In the genomic region with DNA sequence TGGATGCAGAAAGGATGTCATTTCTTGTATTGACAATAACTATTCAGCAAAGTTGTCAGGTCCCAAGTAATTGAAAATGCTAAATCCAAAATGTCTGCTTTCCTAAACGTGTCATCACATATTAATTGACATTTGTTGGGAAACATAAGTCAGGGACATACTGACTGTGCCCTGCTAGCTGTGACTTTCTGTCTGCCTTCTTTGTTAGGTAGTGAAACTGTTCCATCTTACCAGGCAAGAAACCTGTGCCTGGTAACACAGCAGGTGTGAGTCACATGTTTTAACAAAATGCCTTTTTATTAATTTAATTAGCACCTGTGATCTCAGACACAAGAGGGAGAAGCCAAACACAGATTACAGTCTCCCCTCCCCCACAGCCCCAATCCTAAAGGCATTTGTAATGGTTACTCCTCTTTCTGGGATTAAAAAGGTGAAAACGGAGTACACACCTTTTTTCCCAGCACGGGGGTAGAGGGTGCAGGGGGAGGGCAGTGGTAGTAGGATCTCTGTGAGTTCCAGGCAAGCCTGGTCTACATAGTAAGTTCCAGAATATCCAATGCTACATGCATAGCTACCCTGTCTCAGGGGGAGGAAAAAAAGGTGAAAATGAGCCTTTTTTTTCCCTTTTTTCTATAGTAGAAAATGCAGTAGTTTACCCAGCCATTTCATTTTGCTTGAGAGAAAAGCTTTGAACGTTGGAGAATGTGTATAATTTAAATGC, we compare ENCODE assay signal across 22 mouse cellular contexts.
"Had no signal": no experiment of that assay in that cellular context is flagged by ENCODE, and none has a peak within 500 bp of the region (broad histone marks: within the 10 kb centered on the region; RNA-seq: fewer than 3 reads in every experiment).

No protein-coding gene starts in this region.

- H3K9ac ChIP-seq: limb, embryonic 12.5 days; limb, embryonic 15.5 days; liver, embryonic 14.5 days; liver, postnatal 0 days; lung, embryonic 14.5 days; midbrain, embryonic 13.5 days; neural tube, embryonic 13.5 days had no signal

- H3K4me1 ChIP-seq: limb, embryonic 12.5 days; limb, embryonic 15.5 days; midbrain, embryonic 13.5 days; neural tube, embryonic 13.5 days had no signal

- H3K4me2 ChIP-seq: limb, embryonic 12.5 days; limb, embryonic 15.5 days; liver, embryonic 11.5 days; lung, embryonic 14.5 days; midbrain, embryonic 13.5 days; neural tube, embryonic 13.5 days had no signal

- H3K27me3 ChIP-seq: limb, embryonic 12.5 days; limb, embryonic 15.5 days; midbrain, embryonic 13.5 days; neural tube, embryonic 13.5 days had no signal

- H3K36me3 ChIP-seq: limb, embryonic 12.5 days; limb, embryonic 15.5 days; midbrain, embryonic 13.5 days; neural tube, embryonic 13.5 days had no signal

- H3K9me3 ChIP-seq: limb, embryonic 12.5 days; limb, embryonic 15.5 days; midbrain, embryonic 13.5 days; neural tube, embryonic 13.5 days had no signal

- H3K4me3 ChIP-seq: limb, embryonic 12.5 days; limb, embryonic 15.5 days; midbrain, embryonic 13.5 days; myocyte; neural tube, embryonic 13.5 days had no signal

- ATAC-seq: liver, postnatal 0 days; lung, postnatal 0 days; midbrain, embryonic 13.5 days; midbrain, embryonic 16.5 days had no signal

- H3K27ac ChIP-seq: limb, embryonic 12.5 days; limb, embryonic 15.5 days; liver, embryonic 14.5 days; macrophage; midbrain, embryonic 13.5 days; neural tube, embryonic 13.5 days; stomach, postnatal 0 days had no signal

- DNase-seq: kidney, postnatal 14 days; kidney, postnatal 4 days; left cerebral cortex, postnatal 4 days; liver, postnatal 0 days; lung, embryonic 14.5 days; right cerebral cortex, adult 18-20 months; right cerebral cortex, postnatal 14 days; right cerebral cortex, postnatal 4 days; thymus, adult 2 months; thymus, postnatal 14 days; thymus, postnatal 4 days had no signal
